Mouse (Mus musculus): Measurements from ENCODE around the gene Tada1. TPM values are rescaled to one million over a fixed set of nuclear protein-coding genes. Genes with fewer than 3 reads are reported as not detected.

The Tada1 gene
- polyA plus RNA-seq, 1 experiment from 2014 or later, result 61.1 TPM

- H3K4me3 ChIP-seq, result no peak overlapping the region
- peaks cover 13% of the 10 kb centered on the region for H3K4me1 ChIP-seq
- no peaks in the 10 kb centered on the region for H3K27me3 ChIP-seq
- no peak overlapping the region for H3K27ac ChIP-seq
- H3K9me3 ChIP-seq, result peaks cover 12% of the 10 kb centered on the region
- peaks cover 8% of the 10 kb centered on the region for H3K36me3 ChIP-seq
- ATAC-seq (ENCODE audit: low FRiP score, low read depth), result no peak
- H3K9ac ChIP-seq, result no peak overlapping the region
- 88% methylated on average over 3 of the region's 3 CpGs for WGBS
- H3K4me2 ChIP-seq (replicated peaks), result no peak overlapping the region
Observed at GRCm38 (mm10) chr1:166412266-166412665, 33.4 kb downstream of the Tada1 start.

- 70% methylated on average over 3 of the region's 3 CpGs for WGBS
- H3K36me3 ChIP-seq, result no peaks in the 10 kb centered on the region
- no peak overlapping the region for H3K27ac ChIP-seq
- no peaks in the 10 kb centered on the region for H3K4me1 ChIP-seq
- no peak overlapping the region for H3K4me3 ChIP-seq
- no peak for ATAC-seq (ENCODE audit: low FRiP score, low read depth)
- H3K9ac ChIP-seq, result no peak overlapping the region
- no peaks in the 10 kb centered on the region for H3K27me3 ChIP-seq
- H3K9me3 ChIP-seq, result no peaks in the 10 kb centered on the region
- no peak overlapping the region for H3K4me2 ChIP-seq (replicated peaks)
Observed at GRCm38 (mm10) chr1:166429053-166429452, 50.2 kb downstream of the Tada1 start.

- ATAC-seq (ENCODE audit: low FRiP score, low read depth), result no peak
- WGBS, result 62% methylated on average over 10 of the region's 10 CpGs
Observed at GRCm38 (mm10) chr1:166429809-166430431, 51.0 kb downstream of the Tada1 start.

GRCm38 (mm10) chr1:166439426-166439825, 60.5 kb downstream of the Tada1 start:
- Histone ChIP-seq H3K36me3 (no peaks in the 10 kb centered on the region), H3K4me1 (no peaks in the 10 kb centered on the region), H3K27ac (no peak overlapping the region), H3K4me2 (replicated peaks) (no peak overlapping the region), H3K27me3 (no peaks in the 10 kb centered on the region), H3K9me3 (no peaks in the 10 kb centered on the region), H3K9ac (no peak overlapping the region), H3K4me3 (no peak overlapping the region)
- ATAC-seq (ENCODE audit: low FRiP score, low read depth), result no peak
- WGBS, result 59% methylated on average over 6 of the region's 6 CpGs

More at GRCm38 (mm10) chr1:166429809-166430431, 51.0 kb downstream of the Tada1 start:
- Histone ChIP-seq H3K4me3 (no peak overlapping the region), H3K9ac (no peak overlapping the region), H3K9me3 (no peaks in the 10 kb centered on the region), H3K36me3 (no peaks in the 10 kb centered on the region), H3K27ac (no peak overlapping the region), H3K4me1 (no peaks in the 10 kb centered on the region), H3K27me3 (no peaks in the 10 kb centered on the region), H3K4me2 (replicated peaks) (no peak overlapping the region)

- no peak overlapping the region for H3K27ac ChIP-seq
- WGBS, result 92% methylated on average over 3 of the region's 3 CpGs
- no peak overlapping the region for H3K9ac ChIP-seq
- no peak overlapping the region for H3K4me3 ChIP-seq
- no peaks in the 10 kb centered on the region for H3K4me1 ChIP-seq
- no peak for ATAC-seq (ENCODE audit: low FRiP score, low read depth)
- H3K36me3 ChIP-seq, result no peaks in the 10 kb centered on the region
- H3K9me3 ChIP-seq, result no peaks in the 10 kb centered on the region
- H3K4me2 ChIP-seq (replicated peaks), result no peak overlapping the region
- H3K27me3 ChIP-seq, result no peaks in the 10 kb centered on the region
Observed at GRCm38 (mm10) chr1:166441992-166442391, 63.1 kb downstream of the Tada1 start.

Other genes starting within 250 kb of the Tada1 start
- 0.51 and 0.65 TPM in 2 replicates for gene Gpa33, start 248.9 kb upstream of the Tada1 start, polyA plus RNA-seq (2015; fragmentation: Nextera tagmentation; extraction: Ambion mirVana)
- 0.18 TPM in 1 of 2 replicates, not detected in the other for gene Mael, start 140.3 kb upstream of the Tada1 start, polyA plus RNA-seq (2015; fragmentation: Nextera tagmentation; extraction: Ambion mirVana)
- 0.11 and 0.14 TPM in 2 replicates for gene Ildr2, start 125.0 kb upstream of the Tada1 start, polyA plus RNA-seq (2015; fragmentation: Nextera tagmentation; extraction: Ambion mirVana)
- gene Pogk, start 30.8 kb downstream of the Tada1 start, polyA plus RNA-seq (2015; fragmentation: Nextera tagmentation; extraction: Ambion mirVana), result 20.5 and 24.6 TPM in 2 replicates
- not detected in 2 replicates for gene Gm4846, start 118.5 kb downstream of the Tada1 start, polyA plus RNA-seq (2015; fragmentation: Nextera tagmentation; extraction: Ambion mirVana)